Mouse (Mus musculus) intestine, embryonic 15.5 days (tissue): Measurements from ENCODE around the gene Ifi214. TPM values are rescaled to one million over a fixed set of nuclear protein-coding genes. Genes with fewer than 3 reads are reported as not detected.

ENCODE experiments used
- polyA plus RNA-seq: library from polyadenylated mRNA; unstranded; fragments of >200 nt; fragmentation: Nextera tagmentation; extraction: Ambion mirVana; gene quantifications from 2 replicates; pipeline ENCODE4 v1.2.1, GENCODE M21; 2015

Gene Ifi214
- polyA plus RNA-seq, 1 experiment from 2014 or later = not detected

Other genes starting within 250 kb of the Ifi214 start
- gene Ackr1, start 202.2 kb downstream of the Ifi214 start, polyA plus RNA-seq = 2.1 and 2.6 TPM in 2 replicates
- 3.7 and 4.4 TPM in 2 replicates for gene Aim2, start 185.1 kb downstream of the Ifi214 start, polyA plus RNA-seq
- gene Cadm3, start 168.3 kb downstream of the Ifi214 start, polyA plus RNA-seq = 2.2 and 2.4 TPM in 2 replicates
- 0.10 and 0.16 TPM in 2 replicates for gene Ifi206, start 44.9 kb downstream of the Ifi214 start, polyA plus RNA-seq
- gene Ifi213, start 63.3 kb upstream of the Ifi214 start, polyA plus RNA-seq = 0.14 and 0.24 TPM in 2 replicates
- 0.39 and 0.52 TPM in 2 replicates for gene Ifi209, start 95.0 kb upstream of the Ifi214 start, polyA plus RNA-seq
- 0.05 and 0.08 TPM in 2 replicates for gene Ifi208, start 137.7 kb upstream of the Ifi214 start, polyA plus RNA-seq
- 0.77 and 1.2 TPM in 2 replicates for gene Ifi207, start 205.8 kb upstream of the Ifi214 start, polyA plus RNA-seq
- gene Ifi204, start 231.0 kb upstream of the Ifi214 start, polyA plus RNA-seq = 2.4 and 2.6 TPM in 2 replicates